Mouse (Mus musculus) C2C12 (cell line): ENCODE results near the gene Ankrd24.

Source experiments
- CEBPB ChIP-seq: IDR thresholded peaks from one replicate; pipeline ENCODE4 v1.6.1; 2011; ENCODE audit warnings: low read depth, mild to moderate bottlenecking, control low read depth, moderate library complexity
- CTCF ChIP-seq: IDR thresholded peaks from one replicate; pipeline ENCODE4 v1.5.1; 2011; ENCODE audit not compliant: control insufficient read depth, insufficient read depth, insufficient read length
- FOSL1 ChIP-seq: IDR thresholded peaks from one replicate; pipeline ENCODE4 v1.8.0; 2011; ENCODE audit warnings: mild to moderate bottlenecking, low read length; ENCODE audit not compliant: poor library complexity, insufficient read depth, severe bottlenecking
- MAX ChIP-seq: IDR thresholded peaks from one replicate; pipeline ENCODE4 v1.6.1; 2011; ENCODE audit warnings: mild to moderate bottlenecking, control low read depth
- MYOD1 ChIP-seq: IDR thresholded peaks from one replicate; pipeline ENCODE4 v1.6.1; 2011; ENCODE audit warnings: low read depth; ENCODE audit not compliant: control insufficient read depth, insufficient read length
- MYOG ChIP-seq: IDR thresholded peaks from one replicate; pipeline ENCODE4 v1.6.1; 2011; ENCODE audit not compliant: control insufficient read depth, insufficient read length; ENCODE audit errors: extremely low read depth
- USF1 ChIP-seq: IDR thresholded peaks from one replicate; pipeline ENCODE4 v1.6.1; 2011; ENCODE audit warnings: low read depth, mild to moderate bottlenecking, control low read depth, moderate library complexity

DNA sequence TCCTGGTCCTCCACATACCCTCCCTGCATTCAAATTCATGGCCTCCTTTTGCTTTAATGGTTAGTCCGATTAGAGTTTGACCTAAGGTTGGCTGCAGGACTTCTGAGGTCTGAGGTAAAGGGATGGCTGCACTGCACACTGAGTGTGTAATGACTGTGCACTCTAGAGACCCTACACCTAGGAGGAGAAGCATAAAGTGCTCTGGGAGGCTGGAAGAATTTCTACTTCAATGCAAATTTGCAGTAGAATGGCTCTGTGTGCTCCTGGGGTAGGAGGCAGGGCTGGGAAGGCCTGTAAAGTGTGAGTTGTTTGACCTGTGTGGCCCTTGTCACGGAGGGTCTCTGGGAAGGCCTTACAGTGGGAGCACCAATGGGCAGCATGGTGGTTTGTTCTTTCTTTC is 27.8 kb downstream of the Ankrd24 start:
- TF ChIP-seq CTCF (no peak), MAX (no peak), USF1 (no peak), CEBPB (no peak), MYOG (no peak), FOSL1 (no peak), MYOD1 (no peak)
